Mouse (Mus musculus): Measurements from ENCODE around the gene Prodh2. TPM values are rescaled to one million over a fixed set of nuclear protein-coding genes. Genes with fewer than 3 reads are reported as not detected.
"Not testable (repeated sequence)": the region's sequence is repeated elsewhere in the genome, so short reads cannot be mapped to it uniquely, and the experiment has no call there.

Gene Prodh2
- polyA plus RNA-seq, 1 experiment from 2014 or later = 205 TPM

DNA sequence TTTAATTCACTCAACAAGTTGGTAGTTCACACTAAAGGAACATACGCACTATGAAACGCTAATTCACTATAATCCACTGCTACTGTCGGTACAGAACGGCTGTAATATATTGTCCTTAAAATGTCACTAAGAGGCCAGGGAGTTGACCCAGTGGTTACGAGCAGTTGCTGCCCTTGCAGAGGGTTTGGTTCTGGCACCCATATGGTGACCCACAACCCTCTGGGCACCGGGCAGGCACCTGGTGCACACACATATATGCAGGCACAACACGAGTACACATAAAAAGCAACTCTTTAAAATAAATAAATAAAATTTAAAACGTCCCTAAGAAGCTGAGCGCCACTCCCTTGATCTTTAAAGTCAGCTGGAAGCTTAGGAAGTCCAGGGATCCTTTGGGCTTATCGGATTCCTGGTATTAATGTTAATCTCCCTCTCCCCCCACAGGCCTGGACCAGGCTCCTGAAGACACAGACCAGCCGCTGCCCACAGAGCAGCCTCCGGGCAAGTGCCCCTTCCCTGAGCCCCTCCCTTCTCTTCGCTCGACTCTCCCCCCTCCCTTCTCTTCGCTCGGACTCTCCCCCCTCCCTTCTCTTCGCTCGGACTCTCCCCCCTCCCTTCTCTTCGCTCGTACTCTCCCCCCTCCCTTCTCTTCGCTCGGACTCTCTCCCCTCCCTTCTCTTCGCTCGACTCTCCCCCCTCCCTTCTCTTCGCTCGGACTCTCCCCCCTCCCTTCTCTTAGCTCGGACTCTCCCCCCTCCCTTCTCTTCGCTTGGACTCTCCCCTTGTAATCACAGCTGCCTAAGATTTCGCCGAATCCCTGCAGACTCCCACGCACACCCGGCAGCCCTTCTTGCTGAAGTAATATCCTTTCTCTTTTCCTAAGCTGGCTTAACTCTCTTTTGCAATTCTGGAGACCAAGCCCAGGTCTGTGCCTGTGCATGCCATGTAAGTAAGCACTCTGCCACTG is 15.7 kb upstream of the Prodh2 start:
- ATAC-seq = no peak
- H3K9ac ChIP-seq (replicated peaks) = no peak overlapping the region

DNA sequence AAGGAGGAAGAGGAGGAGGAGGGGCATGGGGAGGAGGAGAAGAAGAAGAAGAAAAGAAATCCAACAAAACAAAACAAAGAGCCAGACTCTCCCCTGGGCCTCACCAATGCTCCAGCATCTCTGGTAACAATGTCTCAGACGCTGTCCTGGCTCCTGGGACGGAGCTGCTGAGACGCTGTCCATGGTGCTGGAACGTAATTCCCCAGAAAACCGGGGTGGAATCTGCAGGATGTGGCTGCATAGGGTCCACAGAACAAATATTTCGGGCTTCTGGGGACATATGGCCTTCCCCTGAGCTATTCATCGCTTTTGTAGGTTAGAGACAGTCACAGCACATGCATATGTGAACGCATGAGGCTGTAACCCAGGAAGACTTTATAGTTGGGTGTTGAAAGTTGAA is 9.2 kb upstream of the Prodh2 start:
- H3K4me3 ChIP-seq (ENCODE audit: low read depth, low read length) = no peak overlapping the region
- H3K27ac ChIP-seq (ENCODE audit: low read depth) = no peak overlapping the region
- H3K27me3 ChIP-seq (ENCODE audit: insufficient read depth, low read length) = no peaks in the 10 kb centered on the region
- H3K9me3 ChIP-seq (ENCODE audit: low read length) = no peaks in the 10 kb centered on the region
- H3K4me1 ChIP-seq (ENCODE audit: insufficient read depth) = no peaks in the 10 kb centered on the region
- no peaks in the 10 kb centered on the region for H3K36me3 ChIP-seq (replicated peaks; ENCODE audit: insufficient read depth, low read length)
- H3K9ac ChIP-seq (replicated peaks) = no peak overlapping the region
- peak; percentile 50 for DNase-seq
- no peak for ATAC-seq
- 12% methylated on average over 8 of the region's 8 CpGs for WGBS (ENCODE audit: insufficient replicate concordance)
- H3K4me2 ChIP-seq (ENCODE audit: low read depth, low read length) = no peak overlapping the region
- TF ChIP-seq CTCF (IDR thresholded peaks at IDR 0.05; ENCODE audit: low read depth) (no peak), EP300 (IDR thresholded peaks at IDR 0.05; ENCODE audit: low read depth) (no peak)

More for the DNA sequence above, 15.7 kb upstream of the Prodh2 start:
- Histone ChIP-seq H3K27ac (ENCODE audit: low read depth) (no peak overlapping the region), H3K4me2 (ENCODE audit: low read depth, low read length) (peak overlapping the region; percentile 52), H3K4me1 (ENCODE audit: insufficient read depth) (peaks cover 4% of the 10 kb centered on the region; the same call in 1 of the 2 replicates), H3K36me3 (replicated peaks; ENCODE audit: insufficient read depth, low read length) (no peaks in the 10 kb centered on the region), H3K9me3 (ENCODE audit: low read length) (no peaks in the 10 kb centered on the region), H3K27me3 (ENCODE audit: insufficient read depth, low read length) (no peaks in the 10 kb centered on the region), H3K4me3 (ENCODE audit: low read depth, low read length) (no peak overlapping the region)
- DNase-seq = no peak
- no peak for TF ChIP-seq EP300 (IDR thresholded peaks at IDR 0.05; ENCODE audit: low read depth)
- no peak for TF ChIP-seq CTCF (IDR thresholded peaks at IDR 0.05; ENCODE audit: low read depth)
- 16% methylated on average over 28 of the region's 32 CpGs for WGBS (ENCODE audit: insufficient replicate concordance)

DNA sequence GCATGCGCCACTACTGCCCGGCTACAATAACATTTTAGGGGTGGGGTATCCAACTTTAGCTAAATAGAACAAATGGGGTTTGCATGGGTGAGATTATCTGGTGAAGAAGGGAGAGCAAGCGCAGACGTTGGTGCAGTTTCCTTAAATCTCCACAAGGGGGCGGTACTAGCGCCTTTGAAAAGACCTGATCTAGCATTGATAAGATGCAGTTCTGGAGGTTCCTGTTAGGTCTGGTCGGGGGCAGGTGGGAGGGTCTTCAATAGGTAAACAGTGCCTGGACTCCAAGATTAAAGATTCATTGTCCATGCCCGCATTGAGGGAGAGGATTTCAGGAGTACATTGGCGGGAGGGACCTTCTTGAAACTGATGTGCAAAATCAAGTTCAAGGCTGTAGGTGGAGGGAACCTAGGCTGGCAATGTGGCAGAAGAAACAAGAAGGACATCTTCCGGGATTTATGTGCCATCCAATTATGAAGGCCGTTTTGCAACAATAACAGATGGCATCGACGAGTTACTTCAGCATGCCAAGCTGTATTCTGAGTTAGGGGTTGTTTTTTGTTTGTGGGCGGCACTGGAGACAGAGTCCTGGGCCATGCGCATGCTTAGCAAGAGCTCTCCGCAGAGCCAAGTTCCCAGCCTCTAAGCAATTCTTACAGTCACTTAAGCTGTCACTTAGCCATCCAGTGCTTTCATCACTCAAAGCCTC is 3.0 kb upstream of the Prodh2 start:
- Histone ChIP-seq H3K36me3 (replicated peaks; ENCODE audit: insufficient read depth, low read length) (no peaks in the 10 kb centered on the region), H3K4me1 (ENCODE audit: insufficient read depth) (peaks cover 3% of the 10 kb centered on the region; the same call in 1 of the 2 replicates), H3K27ac (ENCODE audit: low read depth) (no peak overlapping the region), H3K9me3 (ENCODE audit: low read length) (no peaks in the 10 kb centered on the region), H3K27me3 (ENCODE audit: insufficient read depth, low read length) (no peaks in the 10 kb centered on the region), H3K4me2 (ENCODE audit: low read depth, low read length) (no peak overlapping the region), H3K4me3 (ENCODE audit: low read depth, low read length) (no peak overlapping the region), H3K9ac (replicated peaks) (no peak overlapping the region)
- DNase-seq (peak; percentile 53), ATAC-seq (no peak)
- 35% methylated on average over 16 of the region's 16 CpGs for WGBS (ENCODE audit: insufficient replicate concordance)
- TF ChIP-seq CTCF (IDR thresholded peaks at IDR 0.05; ENCODE audit: low read depth) = peak; percentile 82
- no peak for TF ChIP-seq EP300 (IDR thresholded peaks at IDR 0.05; ENCODE audit: low read depth)

DNA sequence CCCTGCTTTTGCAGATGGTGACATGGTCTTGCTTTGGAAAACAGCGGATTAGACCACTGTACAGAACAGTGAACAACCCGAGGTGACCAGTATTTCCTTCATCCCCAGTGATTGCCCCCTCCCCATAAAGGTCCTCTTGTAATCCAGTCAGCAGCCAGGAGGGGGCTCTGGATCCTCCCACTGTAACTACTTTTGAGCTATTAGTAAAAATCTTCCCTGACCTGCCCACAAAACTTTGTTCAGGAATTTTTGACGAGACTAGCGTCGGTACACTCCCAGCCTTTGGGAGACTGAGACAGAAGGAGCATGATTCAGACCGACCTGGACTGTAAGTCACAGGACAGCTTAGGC is 2.5 kb upstream of the Prodh2 start:
- H3K4me2 ChIP-seq (ENCODE audit: low read depth, low read length) = no peak overlapping the region
- TF ChIP-seq EP300 (IDR thresholded peaks at IDR 0.05; ENCODE audit: low read depth) (no peak), CTCF (IDR thresholded peaks at IDR 0.05; ENCODE audit: low read depth) (no peak)
- 21% methylated on average over 6 of the region's 6 CpGs for WGBS (ENCODE audit: insufficient replicate concordance)

DNA sequence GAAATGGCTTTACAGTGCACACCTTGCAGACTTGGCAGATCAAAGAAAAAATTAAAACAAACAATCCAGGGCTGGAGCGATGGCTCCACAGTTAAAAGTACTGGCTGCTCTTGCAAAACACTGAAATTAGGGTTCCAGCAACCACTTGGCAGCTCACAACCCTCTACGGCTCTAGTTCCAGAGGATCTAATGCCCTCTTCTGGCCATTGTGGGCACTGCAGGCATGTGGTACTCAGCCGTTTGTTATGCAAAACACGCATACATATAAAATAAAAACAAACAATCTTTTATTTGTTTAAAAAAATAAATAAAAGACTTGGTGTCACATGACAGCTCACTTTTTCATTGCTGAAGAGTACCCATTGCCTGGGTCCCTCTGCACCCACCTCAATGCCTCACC is 657 bp upstream of the Prodh2 start:
- 10% methylated on average over 4 of the region's 4 CpGs for WGBS (ENCODE audit: insufficient replicate concordance)
- Histone ChIP-seq H3K27ac (ENCODE audit: low read depth) (peak overlapping the region; percentile 78), H3K4me1 (ENCODE audit: insufficient read depth) (peaks cover 3% of the 10 kb centered on the region; the same call in 1 of the 2 replicates), H3K4me3 (ENCODE audit: low read depth, low read length) (no peak overlapping the region), H3K9me3 (ENCODE audit: low read length) (no peaks in the 10 kb centered on the region), H3K9ac (replicated peaks) (no peak overlapping the region), H3K27me3 (ENCODE audit: insufficient read depth, low read length) (no peaks in the 10 kb centered on the region), H3K36me3 (replicated peaks; ENCODE audit: insufficient read depth, low read length) (no peaks in the 10 kb centered on the region), H3K4me2 (ENCODE audit: low read depth, low read length) (no peak overlapping the region)
- TF ChIP-seq EP300 (IDR thresholded peaks at IDR 0.05; ENCODE audit: low read depth) = no peak
- TF ChIP-seq CTCF (IDR thresholded peaks at IDR 0.05; ENCODE audit: low read depth) = peak; percentile 88
- DNase-seq (peak; percentile 86), ATAC-seq (peak; percentile 57)

More for the DNA sequence above, 2.5 kb upstream of the Prodh2 start:
- Histone ChIP-seq H3K4me1 (ENCODE audit: insufficient read depth) (peaks cover 3% of the 10 kb centered on the region; the same call in 1 of the 2 replicates), H3K9ac (replicated peaks) (no peak overlapping the region), H3K36me3 (replicated peaks; ENCODE audit: insufficient read depth, low read length) (no peaks in the 10 kb centered on the region), H3K27me3 (ENCODE audit: insufficient read depth, low read length) (no peaks in the 10 kb centered on the region), H3K4me3 (ENCODE audit: low read depth, low read length) (no peak overlapping the region), H3K9me3 (ENCODE audit: low read length) (no peaks in the 10 kb centered on the region), H3K27ac (ENCODE audit: low read depth) (no peak overlapping the region)
- DNase-seq = no peak
- ATAC-seq = no peak

DNA sequence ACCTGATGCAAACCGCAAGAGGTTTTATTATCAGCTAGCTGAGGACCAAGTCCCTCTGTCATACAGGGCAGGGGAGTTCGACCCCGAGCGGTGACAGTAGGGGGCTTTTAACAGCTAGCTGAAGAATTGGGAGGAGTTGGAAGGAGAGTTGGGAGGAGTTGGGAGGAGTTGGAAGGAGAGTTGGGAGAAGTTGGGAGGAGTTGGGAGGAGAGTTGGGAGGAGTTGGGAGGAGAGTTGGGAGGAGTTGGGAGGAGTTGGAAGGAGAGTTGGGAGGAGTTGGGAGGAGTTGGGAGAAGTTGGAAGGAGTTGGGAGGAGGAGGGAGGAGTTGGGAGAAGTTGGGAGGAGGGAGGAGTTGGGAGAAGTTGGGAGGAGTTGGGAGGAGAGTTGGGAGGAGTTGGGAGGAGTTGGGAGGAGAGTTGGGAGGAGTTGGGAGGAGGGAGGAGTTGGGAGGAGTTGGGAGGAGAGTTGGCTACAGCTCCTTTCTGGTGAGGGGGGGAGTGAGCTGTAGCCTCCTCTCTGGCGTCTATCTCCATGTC is 2.2 kb downstream of the Prodh2 start:
- 56% methylated on average over 5 of the region's 5 CpGs for WGBS (ENCODE audit: insufficient replicate concordance)
- not testable (repeated sequence) for H3K4me1 ChIP-seq (ENCODE audit: insufficient read depth); H3K36me3 ChIP-seq (replicated peaks; ENCODE audit: insufficient read depth, low read length); H3K27me3 ChIP-seq (ENCODE audit: insufficient read depth, low read length); H3K9ac ChIP-seq (replicated peaks); DNase-seq; ATAC-seq; H3K9me3 ChIP-seq (ENCODE audit: low read length)
- Histone ChIP-seq H3K27ac (ENCODE audit: low read depth) (0 out of 2 replicates have a peak overlapping the region, but pooled peaks have one; percentile 22), H3K4me3 (ENCODE audit: low read depth, low read length) (0 out of 2 replicates have a peak overlapping the region, but pooled peaks have one; percentile 35), H3K4me2 (ENCODE audit: low read depth, low read length) (peak overlapping the region; percentile 62; the same call in 1 of the 2 replicates)
